Mouse (Mus musculus): Measurements from ENCODE around the gene Sit1.

DNA sequence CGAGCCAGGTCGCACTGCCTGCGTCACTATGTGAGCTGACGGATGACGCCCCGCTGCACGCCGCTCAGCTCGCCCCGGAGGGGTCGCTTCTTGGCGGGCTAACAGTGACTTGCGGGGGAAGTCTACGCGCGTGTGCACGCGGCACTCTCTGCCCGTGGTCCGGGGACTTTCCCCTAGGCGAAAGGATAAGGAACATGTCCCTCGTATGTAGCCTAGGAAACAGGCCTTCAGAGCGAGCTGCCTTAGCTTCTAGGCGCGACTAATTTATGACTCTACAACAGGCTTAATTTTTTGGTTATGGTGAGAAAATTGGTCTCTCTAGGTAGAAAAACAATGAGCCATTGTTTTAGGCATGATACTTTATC, 9.3 kb upstream of the Sit1 start, which contains the start of gene Ccdc107:
- TF ChIP-seq POLR2A (IDR thresholded peaks at IDR 0.05; ENCODE audit: insufficient read depth, low read length) (no peak), CTCF (IDR thresholded peaks at IDR 0.05; ENCODE audit: low read depth, low read length) (no peak), EP300 (IDR thresholded peaks at IDR 0.05; ENCODE audit: insufficient read depth, low read depth, low read length) (peak; percentile 56; the same call in 1 of the 2 replicates)
